Mouse (Mus musculus): ENCODE measurements around the gene Kmt5a. TPM values are rescaled to one million over a fixed set of nuclear protein-coding genes. Genes with fewer than 3 reads are reported as not detected.
"Not testable (repeated sequence)": the region's sequence is repeated elsewhere in the genome, so short reads cannot be mapped to it uniquely, and the experiment has no call there.

Gene Kmt5a
- polyA plus RNA-seq, 1 experiment = 81.1 TPM

- TF ChIP-seq POLR2A (IDR thresholded peaks at IDR 0.05; ENCODE audit: low read depth, low read length) (no peak), CTCF (conservative IDR thresholded peaks at IDR 0.05; ENCODE audit: insufficient read depth, insufficient read length, low read depth, low read length) (no peak)
- Histone ChIP-seq H3K27ac (ENCODE audit: insufficient read depth, low read depth, low read length) (peak overlapping the region; percentile 89), H3K4me1 (ENCODE audit: control insufficient read depth, insufficient read depth, low read length) (peaks cover 23% of the 10 kb centered on the region), H3K27me3 (replicated peaks; ENCODE audit: control insufficient read depth, insufficient read depth, low read length) (no peaks in the 10 kb centered on the region), H3K4me3 (ENCODE audit: insufficient read depth, low read depth, low read length) (peak overlapping the region; percentile 1; the same call in 1 of the 2 replicates), H3K36me3 (ENCODE audit: control insufficient read depth, insufficient read depth, low read length) (no peaks in the 10 kb centered on the region; the same call in none of the 2 replicates)
- WGBS = 52% methylated on average over 13 of the region's 13 CpGs
- DNase-seq = peak; percentile 90
Observed at GRCm38 (mm10) chr5:124453339-124454081, 13.8 kb downstream of the Kmt5a start.

DNA sequence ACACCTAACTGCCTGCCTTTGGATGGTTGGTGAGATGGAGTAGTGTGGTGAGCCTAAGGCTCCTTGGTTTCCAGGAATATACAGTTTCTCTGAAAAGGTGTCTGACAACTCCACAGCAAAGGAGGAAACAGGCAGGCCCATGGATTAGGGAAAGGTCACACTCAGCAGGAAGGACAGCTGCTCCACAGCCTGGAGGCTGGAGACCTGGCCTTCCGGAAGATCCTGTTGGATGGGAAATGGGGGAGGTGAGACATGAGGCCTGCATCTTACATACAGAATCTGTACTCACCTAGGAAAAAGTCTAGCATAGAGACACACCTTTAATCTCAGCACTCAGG, 14.3 kb downstream of the Kmt5a start:
- Histone ChIP-seq H3K4me1 (ENCODE audit: control insufficient read depth, insufficient read depth, low read length) (peaks cover 23% of the 10 kb centered on the region), H3K27ac (ENCODE audit: insufficient read depth, low read depth, low read length) (peak overlapping the region; percentile 89), H3K4me3 (ENCODE audit: insufficient read depth, low read depth, low read length) (no peak overlapping the region), H3K36me3 (ENCODE audit: control insufficient read depth, insufficient read depth, low read length) (no peaks in the 10 kb centered on the region; the same call in none of the 2 replicates), H3K27me3 (replicated peaks; ENCODE audit: control insufficient read depth, insufficient read depth, low read length) (no peaks in the 10 kb centered on the region)
- WGBS = 53% methylated on average over 1 of the region's 1 CpGs
- DNase-seq = no peak
- TF ChIP-seq POLR2A (IDR thresholded peaks at IDR 0.05; ENCODE audit: low read depth, low read length) (no peak), CTCF (conservative IDR thresholded peaks at IDR 0.05; ENCODE audit: insufficient read depth, insufficient read length, low read depth, low read length) (no peak)

GRCm38 (mm10) chr5:124456762-124457161, 17.0 kb downstream of the Kmt5a start:
- Histone ChIP-seq H3K4me3 (ENCODE audit: insufficient read depth, low read depth, low read length) (no peak overlapping the region), H3K4me1 (ENCODE audit: control insufficient read depth, insufficient read depth, low read length) (peaks cover 12% of the 10 kb centered on the region), H3K27ac (ENCODE audit: insufficient read depth, low read depth, low read length) (no peak overlapping the region), H3K36me3 (ENCODE audit: control insufficient read depth, insufficient read depth, low read length) (peaks cover 4% of the 10 kb centered on the region), H3K27me3 (replicated peaks; ENCODE audit: control insufficient read depth, insufficient read depth, low read length) (no peaks in the 10 kb centered on the region)
- no peak for DNase-seq
- WGBS = 95% methylated on average over 6 of the region's 6 CpGs
- no peak for TF ChIP-seq POLR2A (IDR thresholded peaks at IDR 0.05; ENCODE audit: low read depth, low read length)
- TF ChIP-seq CTCF (conservative IDR thresholded peaks at IDR 0.05; ENCODE audit: insufficient read depth, insufficient read length, low read depth, low read length) = no peak

- not testable (repeated sequence) for H3K4me1 ChIP-seq (ENCODE audit: control insufficient read depth, insufficient read depth, low read length); H3K27ac ChIP-seq (ENCODE audit: insufficient read depth, low read depth, low read length); H3K27me3 ChIP-seq (replicated peaks; ENCODE audit: control insufficient read depth, insufficient read depth, low read length); DNase-seq; H3K4me3 ChIP-seq (ENCODE audit: insufficient read depth, low read depth, low read length); H3K36me3 ChIP-seq (ENCODE audit: control insufficient read depth, insufficient read depth, low read length)
- 82% methylated on average over 14 of the region's 14 CpGs for WGBS
Observed at GRCm38 (mm10) chr5:124460922-124461321, 21.2 kb downstream of the Kmt5a start.

DNA sequence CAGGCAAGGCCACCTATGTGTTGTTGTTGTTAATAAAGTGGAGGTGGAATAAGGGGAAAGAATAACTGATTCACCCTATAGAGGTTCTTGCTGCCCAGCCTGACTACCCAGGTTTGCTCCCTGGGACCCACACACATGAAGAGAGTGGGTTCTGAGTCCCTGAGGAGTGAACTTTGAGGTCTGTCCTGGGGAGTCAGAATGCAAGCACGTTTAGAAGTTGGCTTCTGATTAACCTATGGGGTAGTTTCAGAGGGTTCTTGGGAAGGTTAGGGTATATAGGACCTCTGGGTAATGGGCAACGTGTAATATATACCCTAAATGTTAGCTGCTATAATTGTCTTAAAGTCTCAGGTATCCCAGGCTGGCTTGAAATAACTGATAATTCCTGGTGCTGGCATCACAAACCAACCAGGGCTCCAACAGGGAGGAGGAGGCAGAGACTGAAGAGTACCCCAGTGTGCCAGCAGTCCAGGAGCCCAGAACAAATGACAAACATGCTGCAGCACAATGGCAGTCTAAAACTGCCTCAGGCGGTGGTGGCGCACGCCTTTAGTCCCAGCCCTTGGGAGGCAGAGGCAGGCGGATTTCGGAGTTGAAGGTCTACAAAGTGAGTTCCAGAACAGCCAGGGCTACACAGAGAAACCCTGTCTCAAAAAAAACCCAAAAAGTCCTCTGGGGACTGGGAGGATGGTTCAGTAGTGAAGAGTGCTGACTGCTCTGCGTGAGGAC, 22.7 kb downstream of the Kmt5a start:
- DNase-seq = no peak
- Histone ChIP-seq H3K27me3 (replicated peaks; ENCODE audit: control insufficient read depth, insufficient read depth, low read length) (no peaks in the 10 kb centered on the region), H3K36me3 (ENCODE audit: control insufficient read depth, insufficient read depth, low read length) (peaks cover 4% of the 10 kb centered on the region), H3K27ac (ENCODE audit: insufficient read depth, low read depth, low read length) (no peak overlapping the region), H3K4me3 (ENCODE audit: insufficient read depth, low read depth, low read length) (no peak overlapping the region), H3K4me1 (ENCODE audit: control insufficient read depth, insufficient read depth, low read length) (no peaks in the 10 kb centered on the region)
- 86% methylated on average over 8 of the region's 8 CpGs for WGBS
- TF ChIP-seq CTCF (conservative IDR thresholded peaks at IDR 0.05; ENCODE audit: insufficient read depth, insufficient read length, low read depth, low read length) (no peak), POLR2A (IDR thresholded peaks at IDR 0.05; ENCODE audit: low read depth, low read length) (no peak)

DNA sequence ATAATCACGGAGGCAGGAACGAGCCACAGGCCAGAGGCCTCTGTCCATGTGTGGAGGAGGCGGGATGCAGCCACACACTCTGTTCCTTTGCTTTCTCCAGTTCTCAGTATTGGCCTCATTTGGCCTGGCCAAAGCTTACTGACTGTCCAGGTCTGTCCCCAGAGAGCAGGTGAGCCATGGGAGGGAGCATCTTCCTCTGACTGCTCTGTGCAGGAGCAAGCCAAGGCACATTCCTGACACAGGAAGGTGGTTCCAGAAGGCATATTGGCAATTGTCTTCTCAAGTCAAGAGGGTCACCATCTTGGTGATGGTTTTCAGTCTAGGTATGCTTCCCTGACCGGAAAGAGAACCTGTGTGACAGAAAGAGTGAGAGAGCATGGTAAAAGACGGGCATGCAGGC, 23.7 kb downstream of the Kmt5a start:
- Histone ChIP-seq H3K4me3 (ENCODE audit: insufficient read depth, low read depth, low read length) (no peak overlapping the region), H3K27ac (ENCODE audit: insufficient read depth, low read depth, low read length) (no peak overlapping the region), H3K36me3 (ENCODE audit: control insufficient read depth, insufficient read depth, low read length) (peaks cover 5% of the 10 kb centered on the region; the same call in 1 of the 2 replicates), H3K4me1 (ENCODE audit: control insufficient read depth, insufficient read depth, low read length) (no peaks in the 10 kb centered on the region), H3K27me3 (replicated peaks; ENCODE audit: control insufficient read depth, insufficient read depth, low read length) (no peaks in the 10 kb centered on the region)
- DNase-seq = no peak
- TF ChIP-seq POLR2A (IDR thresholded peaks at IDR 0.05; ENCODE audit: low read depth, low read length) (no peak), CTCF (conservative IDR thresholded peaks at IDR 0.05; ENCODE audit: insufficient read depth, insufficient read length, low read depth, low read length) (no peak)
- WGBS = 90% methylated on average over 5 of the region's 5 CpGs

DNA sequence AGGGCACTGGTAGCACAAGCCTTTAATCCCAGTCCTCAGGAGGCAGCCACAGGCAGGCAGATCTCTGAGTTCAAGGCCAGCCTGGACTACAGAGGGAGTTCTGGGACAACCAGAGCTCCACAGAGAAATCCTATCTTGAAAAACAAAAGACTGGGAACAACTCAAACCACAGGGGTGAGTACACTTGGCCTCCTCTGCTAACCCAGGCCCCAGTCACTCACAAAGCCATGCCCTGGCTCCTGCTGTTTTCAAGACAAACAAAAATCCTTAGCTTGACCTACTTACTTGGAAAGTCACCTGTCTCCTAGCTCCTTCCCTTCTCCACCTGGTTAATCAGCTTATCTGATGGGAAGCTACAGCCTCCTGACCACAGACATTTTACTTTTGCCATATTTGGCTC, 25.2 kb downstream of the Kmt5a start:
- Histone ChIP-seq H3K4me3 (ENCODE audit: insufficient read depth, low read depth, low read length) (no peak overlapping the region), H3K4me1 (ENCODE audit: control insufficient read depth, insufficient read depth, low read length) (no peaks in the 10 kb centered on the region), H3K27ac (ENCODE audit: insufficient read depth, low read depth, low read length) (no peak overlapping the region), H3K36me3 (ENCODE audit: control insufficient read depth, insufficient read depth, low read length) (peaks cover 9% of the 10 kb centered on the region; the same call in 1 of the 2 replicates), H3K27me3 (replicated peaks; ENCODE audit: control insufficient read depth, insufficient read depth, low read length) (no peaks in the 10 kb centered on the region)
- TF ChIP-seq CTCF (conservative IDR thresholded peaks at IDR 0.05; ENCODE audit: insufficient read depth, insufficient read length, low read depth, low read length) (no peak), POLR2A (IDR thresholded peaks at IDR 0.05; ENCODE audit: low read depth, low read length) (no peak)
- DNase-seq = no peak

Data from kidney, adult 2 months (tissue).